Comparison of ENCODE assay signal across 8 mouse cellular contexts in genomic region chr17:46609721-46610514, GRCm38 (mm10). TPM values are rescaled to one million over a fixed set of nuclear protein-coding genes. Genes with fewer than 3 reads are reported as not detected.
DNase-seq lines count a peak whose midpoint lies in the region; ATAC-seq lines count a peak whose summit lies in the region.

No protein-coding gene starts in this region.

- 0 out of 2 replicates have a peak overlapping the region, but pooled peaks have one; percentile 11 for H3K27ac ChIP-seq in neural tube, embryonic 11.5 days (ENCODE audit: low read depth, low read length)
- peak overlapping the region; percentile 41 for H3K27ac ChIP-seq in heart, embryonic 15.5 days
- H3K27ac ChIP-seq in liver, embryonic 12.5 days, result no peak overlapping the region
- H3K27ac ChIP-seq in stomach, embryonic 16.5 days (ENCODE audit: low read length), result peak overlapping the region; percentile 88

- no peak for ATAC-seq in neural tube, embryonic 11.5 days (ENCODE audit: insufficient read depth, low FRiP score, low TSS enrichment)
- ATAC-seq in heart, embryonic 15.5 days (replicated peaks; ENCODE audit: insufficient number of reproducible peaks, insufficient read depth, low FRiP score, low read depth), result peak; percentile 68; the same call in 1 of the 2 replicates
- ATAC-seq in liver, embryonic 12.5 days, result no peak
- peak; percentile 78; the same call in 1 of the 2 replicates for ATAC-seq in stomach, embryonic 16.5 days (ENCODE audit: insufficient read depth, low FRiP score)

- H3K4me3 ChIP-seq in neural tube, embryonic 11.5 days (ENCODE audit: low read depth, low read length), result no peak overlapping the region
- no peak overlapping the region for H3K4me3 ChIP-seq in heart, embryonic 15.5 days
- no peak overlapping the region for H3K4me3 ChIP-seq in liver, embryonic 12.5 days
- H3K4me3 ChIP-seq in stomach, embryonic 16.5 days (replicated peaks; ENCODE audit: low read length), result peak overlapping the region; percentile 18

- WGBS in neural tube, embryonic 11.5 days, result 56% methylated on average over 15 of the region's 15 CpGs
- WGBS in heart, embryonic 15.5 days, result 58% methylated on average over 15 of the region's 15 CpGs
- WGBS in liver, embryonic 12.5 days (ENCODE audit: insufficient replicate concordance), result 29% methylated on average over 15 of the region's 15 CpGs
- 48% methylated on average over 15 of the region's 15 CpGs for WGBS in stomach, embryonic 16.5 days

- H3K27me3 ChIP-seq in neural tube, embryonic 11.5 days (ENCODE audit: control insufficient read depth, insufficient read depth, low read length), result no peaks in the 10 kb centered on the region
- no peaks in the 10 kb centered on the region for H3K27me3 ChIP-seq in heart, embryonic 15.5 days
- H3K27me3 ChIP-seq in liver, embryonic 12.5 days (replicated peaks), result no peaks in the 10 kb centered on the region
- no peaks in the 10 kb centered on the region for H3K27me3 ChIP-seq in stomach, embryonic 16.5 days (ENCODE audit: control insufficient read depth, insufficient read depth, low read length)

- DNase-seq in neural tube, embryonic 11.5 days (ENCODE audit: low spot score), result no peak
- no peak for DNase-seq in neural tube, embryonic 10.5 days (ENCODE audit: extremely low spot score, low spot score)
- DNase-seq in gastrocnemius, postnatal 25 days, result no peak
- DNase-seq in right cerebral cortex, postnatal 36 days (ENCODE audit: low spot score in 2 of 2), result no peak
- no peak for DNase-seq in thymus, postnatal 10 days (ENCODE audit: low spot score in 2 of 2)

- H3K9me3 ChIP-seq in neural tube, embryonic 11.5 days (ENCODE audit: control insufficient read depth, low read length), result no peaks in the 10 kb centered on the region
- no peaks in the 10 kb centered on the region for H3K9me3 ChIP-seq in heart, embryonic 15.5 days (replicated peaks)
- H3K9me3 ChIP-seq in liver, embryonic 12.5 days (replicated peaks), result no peaks in the 10 kb centered on the region
- no peaks in the 10 kb centered on the region for H3K9me3 ChIP-seq in stomach, embryonic 16.5 days (replicated peaks; ENCODE audit: control insufficient read depth, low read length)

- H3K9ac ChIP-seq in neural tube, embryonic 11.5 days (ENCODE audit: low read length), result no peak overlapping the region
- H3K9ac ChIP-seq in heart, embryonic 15.5 days, result no peak overlapping the region
- H3K9ac ChIP-seq in liver, embryonic 12.5 days, result no peak overlapping the region
- H3K9ac ChIP-seq in stomach, embryonic 16.5 days (ENCODE audit: low read length), result peak overlapping the region; percentile 49; the same call in 1 of the 2 replicates

- H3K36me3 ChIP-seq in neural tube, embryonic 11.5 days (ENCODE audit: control insufficient read depth, insufficient read depth, low read length), result no peaks in the 10 kb centered on the region
- no peaks in the 10 kb centered on the region for H3K36me3 ChIP-seq in heart, embryonic 15.5 days
- no peaks in the 10 kb centered on the region for H3K36me3 ChIP-seq in liver, embryonic 12.5 days
- no peaks in the 10 kb centered on the region for H3K36me3 ChIP-seq in stomach, embryonic 16.5 days (ENCODE audit: control insufficient read depth, insufficient read depth, low read length)

- peaks cover 20% of the 10 kb centered on the region for H3K4me1 ChIP-seq in neural tube, embryonic 11.5 days (ENCODE audit: control insufficient read depth, insufficient read depth, low read length)
- H3K4me1 ChIP-seq in heart, embryonic 15.5 days (replicated peaks), result peaks cover 42% of the 10 kb centered on the region
- H3K4me1 ChIP-seq in liver, embryonic 12.5 days, result peaks cover 23% of the 10 kb centered on the region; the same call in 1 of the 2 replicates
- H3K4me1 ChIP-seq in stomach, embryonic 16.5 days (ENCODE audit: control insufficient read depth, insufficient read depth, low read length), result peaks cover 49% of the 10 kb centered on the region

- H3K4me2 ChIP-seq in neural tube, embryonic 11.5 days (ENCODE audit: low read depth), result no peak overlapping the region
- H3K4me2 ChIP-seq in heart, embryonic 15.5 days, result peak overlapping the region; percentile 20
- H3K4me2 ChIP-seq in liver, embryonic 12.5 days, result peak overlapping the region; percentile 32
- peak overlapping the region; percentile 41 for H3K4me2 ChIP-seq in stomach, embryonic 16.5 days (ENCODE audit: low read depth, low read length)

RNA-seq across cellular contexts. Expression of gene Ptk7, which starts 19.4 kb away (rescaled TPM):
- polyA plus RNA-seq in neural tube, embryonic 11.5 days (2014; fragmentation: Nextera tagmentation; extraction: Ambion mirVana), result 32.9 and 35.8 TPM in 2 replicates
- 34.1 and 49.5 TPM in 2 replicates for polyA plus RNA-seq in heart, embryonic 15.5 days (2015; fragmentation: Nextera tagmentation; extraction: Ambion mirVana)
- 16.8 and 17.7 TPM in 2 replicates for polyA plus RNA-seq in liver, embryonic 12.5 days (2016; fragmentation: Nextera tagmentation; extraction: Ambion mirVana)
- 93.9 and 94.9 TPM in 2 replicates for polyA plus RNA-seq in stomach, embryonic 16.5 days (2015; fragmentation: Nextera tagmentation; extraction: Ambion mirVana)
- total RNA-seq in gastrocnemius, postnatal 25 days (2021), result 1 to 10 TPM; 1.1 to 1.3 TPM

RNA-seq across cellular contexts. Expression of gene Klc4, which starts 35.9 kb away (rescaled TPM):
- polyA plus RNA-seq in neural tube, embryonic 11.5 days (2014; fragmentation: Nextera tagmentation; extraction: Ambion mirVana), result 36.4 and 38.4 TPM in 2 replicates
- polyA plus RNA-seq in heart, embryonic 15.5 days (2015; fragmentation: Nextera tagmentation; extraction: Ambion mirVana), result 20.2 and 24.2 TPM in 2 replicates
- 6.3 and 6.6 TPM in 2 replicates for polyA plus RNA-seq in liver, embryonic 12.5 days (2016; fragmentation: Nextera tagmentation; extraction: Ambion mirVana)
- 41.4 and 46.7 TPM in 2 replicates for polyA plus RNA-seq in stomach, embryonic 16.5 days (2015; fragmentation: Nextera tagmentation; extraction: Ambion mirVana)
- 10 to 100 TPM; 12.7 to 15.0 TPM for total RNA-seq in gastrocnemius, postnatal 25 days (2021)

RNA-seq across cellular contexts. Expression of gene Mrpl2, which starts 36.1 kb away (rescaled TPM):
- polyA plus RNA-seq in neural tube, embryonic 11.5 days (2014; fragmentation: Nextera tagmentation; extraction: Ambion mirVana), result 104 and 113 TPM in 2 replicates
- polyA plus RNA-seq in heart, embryonic 15.5 days (2015; fragmentation: Nextera tagmentation; extraction: Ambion mirVana), result 94.3 and 102 TPM in 2 replicates
- polyA plus RNA-seq in liver, embryonic 12.5 days (2016; fragmentation: Nextera tagmentation; extraction: Ambion mirVana), result 95.0 and 106 TPM in 2 replicates
- 94.1 and 99.9 TPM in 2 replicates for polyA plus RNA-seq in stomach, embryonic 16.5 days (2015; fragmentation: Nextera tagmentation; extraction: Ambion mirVana)
- 100 to 1,000 TPM in 1 of 2 experiments, 10 to 100 TPM in 1; 99.2 to 110 TPM for total RNA-seq in gastrocnemius, postnatal 25 days (2021)

RNA-seq across cellular contexts. Expression of gene Cul7, which starts 40.2 kb away (rescaled TPM):
- polyA plus RNA-seq in neural tube, embryonic 11.5 days (2014; fragmentation: Nextera tagmentation; extraction: Ambion mirVana), result 31.7 and 37.0 TPM in 2 replicates
- 32.8 and 44.9 TPM in 2 replicates for polyA plus RNA-seq in heart, embryonic 15.5 days (2015; fragmentation: Nextera tagmentation; extraction: Ambion mirVana)
- 16.9 and 18.3 TPM in 2 replicates for polyA plus RNA-seq in liver, embryonic 12.5 days (2016; fragmentation: Nextera tagmentation; extraction: Ambion mirVana)
- polyA plus RNA-seq in stomach, embryonic 16.5 days (2015; fragmentation: Nextera tagmentation; extraction: Ambion mirVana), result 51.2 and 54.8 TPM in 2 replicates
- 10 to 100 TPM in 1 of 2 experiments, 1 to 10 TPM in 1; 8.8 to 14.4 TPM for total RNA-seq in gastrocnemius, postnatal 25 days (2021)

RNA-seq across cellular contexts. Expression of gene Srf, which starts 53.9 kb away (rescaled TPM):
- polyA plus RNA-seq in neural tube, embryonic 11.5 days (2014; fragmentation: Nextera tagmentation; extraction: Ambion mirVana), result 5.9 and 7.7 TPM in 2 replicates
- polyA plus RNA-seq in heart, embryonic 15.5 days (2015; fragmentation: Nextera tagmentation; extraction: Ambion mirVana), result 8.7 and 14.6 TPM in 2 replicates
- polyA plus RNA-seq in liver, embryonic 12.5 days (2016; fragmentation: Nextera tagmentation; extraction: Ambion mirVana), result 6.6 and 6.8 TPM in 2 replicates
- polyA plus RNA-seq in stomach, embryonic 16.5 days (2015; fragmentation: Nextera tagmentation; extraction: Ambion mirVana), result 7.0 and 8.9 TPM in 2 replicates
- 10 to 100 TPM; 64.6 to 85.8 TPM for total RNA-seq in gastrocnemius, postnatal 25 days (2021)

Comparison
In these comparisons a context has a peak if more than half of its experiments do, and no peak if none do; other contexts are left out.
1. ATAC-seq: peak in heart, embryonic 15.5 days (single experiment) and stomach, embryonic 16.5 days (single experiment); none in neural tube, embryonic 11.5 days (single experiment) and liver, embryonic 12.5 days (single experiment).